Mouse (Mus musculus) 3134 (cell line): Measurements from ENCODE around the gene Osbp2.

Experiments used
- DNase-seq: peaks from one replicate; pipeline ENCODE4 v3.0.0-alpha.2; 2011; ENCODE audit warnings: low spot score; ENCODE audit not compliant: insufficient read length; ENCODE audit errors: extremely low read depth

The Osbp2 gene

DNA sequence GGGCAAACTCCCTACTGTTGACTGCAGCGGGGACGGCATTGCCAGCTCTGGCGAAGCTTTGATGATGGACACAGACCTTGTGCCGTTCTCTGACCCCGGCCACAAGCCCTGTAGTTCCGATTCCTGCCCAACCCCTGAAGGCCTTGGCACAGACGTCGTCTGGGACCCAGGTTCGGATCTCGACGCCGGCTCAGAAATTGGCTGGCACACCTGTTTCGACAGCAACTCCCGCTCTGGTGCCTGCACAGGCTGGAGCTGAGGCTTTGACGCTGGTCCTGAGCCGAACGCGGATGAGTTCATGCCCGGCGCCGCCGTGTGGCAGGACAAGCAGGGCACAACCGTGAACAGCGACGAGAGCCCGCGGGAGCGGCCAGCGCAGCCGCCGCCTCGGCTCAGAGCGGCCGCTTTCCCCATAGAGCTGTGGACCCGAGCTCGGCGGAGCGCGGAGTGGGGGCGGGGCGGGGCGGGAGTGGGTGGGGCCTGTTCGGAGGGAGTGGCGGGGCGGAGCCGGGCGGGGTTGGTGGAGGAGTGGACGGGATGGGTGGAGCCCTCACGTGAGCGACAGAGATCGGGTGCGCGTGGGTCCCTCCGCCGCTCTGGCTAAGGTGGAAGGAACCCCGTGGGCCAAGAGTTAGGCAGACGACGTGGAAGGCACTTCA is at the start of gene Osbp2:
Gene Osbp2 (minus strand): TSS at position 450 of the 659 bp plus-strand sequence.
- no peak for DNase-seq

DNA sequence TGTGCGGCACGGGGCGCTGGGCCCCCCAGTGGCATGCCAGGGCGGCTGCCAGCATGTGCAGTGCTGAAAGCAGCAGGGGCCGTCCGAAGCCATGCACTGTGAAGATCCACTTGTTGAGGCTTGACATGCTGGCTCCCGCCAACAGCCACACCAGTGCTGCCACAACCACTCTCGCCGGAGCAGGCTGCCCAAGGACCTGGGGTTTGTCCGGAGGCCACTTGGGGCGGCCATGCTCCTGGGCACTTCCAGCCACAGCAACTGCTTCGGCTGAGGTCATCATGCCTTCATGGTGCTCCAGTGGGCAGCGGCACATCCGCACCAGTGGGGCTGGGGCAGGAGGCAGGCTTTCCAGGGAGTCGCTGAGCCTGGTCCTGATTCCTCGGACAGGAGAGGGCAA is 49.2 kb upstream of the Osbp2 start:
- DNase-seq = no peak

DNA sequence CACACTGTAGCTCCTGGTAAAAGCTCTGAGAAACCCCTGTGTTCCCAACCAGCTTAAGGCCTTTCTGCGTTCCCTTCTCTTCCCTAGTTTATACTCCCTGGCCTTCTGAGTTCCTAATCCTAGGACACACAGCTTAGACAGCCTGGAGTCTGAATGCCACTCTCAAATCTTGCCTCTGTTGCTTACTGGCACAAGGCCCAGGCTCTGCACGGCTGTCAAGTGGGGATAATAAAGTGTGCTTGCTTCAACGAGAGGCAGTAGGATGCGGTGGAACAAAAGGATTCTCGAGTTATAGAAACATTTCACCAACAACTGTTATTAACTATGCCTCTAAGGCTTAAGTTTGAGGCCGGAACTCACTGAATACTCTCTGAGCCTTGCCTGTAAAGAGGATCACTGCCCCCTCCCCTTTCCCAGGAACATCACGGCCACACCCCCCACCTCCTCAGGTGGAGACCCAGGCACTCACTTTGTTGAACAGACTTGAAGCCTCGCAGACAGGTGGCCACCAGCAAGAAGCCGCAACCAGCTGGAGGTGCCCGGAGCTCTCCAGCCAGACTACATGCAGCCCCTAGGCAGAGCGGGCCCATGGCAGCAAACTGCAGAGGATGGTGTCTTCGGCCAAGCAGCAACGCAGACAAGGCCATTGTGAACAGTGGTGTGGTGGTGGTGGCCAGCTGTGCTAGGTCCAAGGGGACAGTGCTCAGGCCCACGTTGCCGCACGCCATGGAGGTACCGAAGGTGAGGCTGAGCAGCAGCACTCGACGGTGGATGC is 48.6 kb upstream of the Osbp2 start:
- no peak for DNase-seq

DNA sequence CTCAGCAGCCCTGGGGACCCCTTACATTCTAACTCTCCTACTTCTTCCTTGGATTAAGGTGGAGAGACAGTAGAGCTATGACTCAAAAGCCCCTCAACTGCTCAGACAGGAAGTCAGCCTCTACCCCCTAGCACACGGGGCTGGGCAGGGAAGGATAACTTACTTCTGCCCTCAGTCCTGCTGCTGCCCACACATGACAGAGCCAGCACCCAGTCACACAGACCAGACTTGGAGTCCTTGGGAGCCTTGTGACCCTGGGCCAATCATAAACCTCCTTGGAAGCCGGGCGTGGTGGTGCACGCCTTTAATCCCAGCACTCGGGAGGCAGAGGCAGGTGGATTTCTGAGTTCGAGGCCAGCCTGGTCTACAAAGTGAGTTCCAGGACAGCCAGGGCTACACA is 47.7 kb upstream of the Osbp2 start:
- DNase-seq = peak; percentile 50

DNA sequence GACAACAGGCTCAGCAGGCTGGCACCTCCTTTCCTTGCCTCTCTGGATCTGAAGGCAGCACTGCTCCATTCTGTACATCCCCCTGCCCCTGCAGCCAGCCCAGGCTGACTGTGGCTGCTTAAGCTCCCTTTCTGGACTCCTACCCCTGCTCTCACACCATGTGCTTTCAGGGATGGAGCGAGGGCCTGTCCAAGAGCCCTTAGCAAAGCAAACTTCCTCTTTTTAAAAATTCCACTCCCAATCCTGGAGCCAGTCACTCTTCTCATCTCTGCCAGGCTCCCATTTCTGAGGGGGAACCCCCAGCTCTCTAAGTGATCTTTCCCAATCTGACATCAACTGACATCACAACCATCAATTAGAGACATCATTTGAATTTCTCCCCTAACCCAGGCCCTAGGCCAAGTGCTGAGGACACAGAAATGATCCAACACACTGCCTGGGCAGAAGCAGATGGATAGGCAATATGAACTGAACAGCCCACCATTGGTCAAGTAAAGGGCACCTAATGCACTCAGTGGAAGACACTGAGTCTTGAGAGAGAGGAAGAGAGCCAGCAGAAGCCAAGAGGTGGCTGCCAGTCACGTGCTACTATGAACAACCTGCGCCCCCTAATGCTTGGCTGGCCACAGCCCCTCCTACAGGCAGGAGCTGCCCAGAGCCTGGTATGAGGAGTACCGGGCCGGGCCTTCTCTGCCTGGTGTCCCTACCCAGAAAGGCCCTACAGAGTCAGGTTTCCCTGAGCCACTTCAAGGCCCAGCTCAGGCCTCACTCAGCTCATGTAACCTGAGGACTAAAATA is 47.0 kb upstream of the Osbp2 start:
- peak; percentile 42 for DNase-seq

- peak; percentile 73 for DNase-seq
Measured at GRCm38 (mm10) chr11:3909236-3909635, 45.5 kb upstream of the Osbp2 start.

DNA sequence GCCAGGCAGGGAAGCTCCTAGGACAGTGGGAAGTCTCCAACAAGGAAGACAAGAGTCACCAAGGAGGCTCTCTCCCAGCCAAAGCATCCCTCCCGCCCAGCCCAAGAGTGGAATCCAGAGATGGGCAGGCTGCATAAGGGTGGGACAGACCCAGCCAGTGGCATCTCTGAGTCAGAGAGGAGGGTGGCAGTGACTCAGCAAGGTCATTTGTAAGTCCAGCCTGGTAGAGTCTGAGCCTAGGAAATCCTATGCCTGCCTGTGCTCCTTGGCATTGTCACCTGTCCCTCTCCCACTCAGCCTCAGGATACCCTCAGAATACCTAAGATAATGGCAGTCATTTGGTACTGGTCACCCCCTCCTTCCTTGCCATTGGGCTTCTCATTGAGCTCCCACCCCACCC is 41.7 kb upstream of the Osbp2 start:
- peak; percentile 82 for DNase-seq

DNA sequence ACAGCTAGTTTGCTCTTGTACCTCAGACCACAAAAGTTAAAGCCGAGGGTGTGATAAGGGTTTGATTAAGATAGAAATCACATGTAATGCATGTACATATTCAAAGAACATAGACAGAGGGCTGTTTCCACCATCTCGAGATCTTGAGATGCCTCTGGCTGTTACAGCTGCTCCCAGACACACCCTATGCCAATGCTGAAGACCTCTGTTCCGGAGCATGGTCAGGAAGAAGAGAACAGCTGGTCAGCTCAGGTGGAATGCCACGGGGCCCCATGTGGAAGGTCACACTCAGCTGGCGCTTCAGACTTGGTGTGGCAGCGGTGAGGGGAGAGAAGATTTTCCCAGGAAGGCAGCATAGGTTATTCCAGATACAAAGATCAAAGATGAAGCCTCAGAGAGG is 41.0 kb upstream of the Osbp2 start:
- DNase-seq = no peak

DNA sequence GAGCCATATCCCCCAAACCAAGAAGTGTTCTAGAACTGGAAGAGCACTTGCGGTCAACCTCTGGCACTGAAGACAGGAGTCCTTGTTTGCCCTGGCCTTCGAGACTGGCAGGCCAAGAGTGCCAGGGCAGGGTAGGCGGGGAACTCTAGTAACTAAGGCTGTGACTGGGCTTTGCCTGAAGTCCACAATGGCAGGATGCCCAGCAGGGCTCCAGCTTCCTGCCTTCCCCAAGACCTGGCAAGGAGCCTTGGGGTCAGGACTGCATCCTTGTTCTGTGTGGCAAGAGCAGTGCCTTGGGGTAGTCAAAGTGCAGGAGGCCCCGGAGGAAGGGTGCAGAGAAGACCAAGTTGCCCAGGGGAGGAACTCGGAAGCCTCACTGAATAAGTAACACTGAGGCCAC is 39.3 kb upstream of the Osbp2 start:
- peak; percentile 89 for DNase-seq

GRCm38 (mm10) chr11:3902516-3902915 is 38.8 kb upstream of the Osbp2 start:
- DNase-seq = no peak

DNA sequence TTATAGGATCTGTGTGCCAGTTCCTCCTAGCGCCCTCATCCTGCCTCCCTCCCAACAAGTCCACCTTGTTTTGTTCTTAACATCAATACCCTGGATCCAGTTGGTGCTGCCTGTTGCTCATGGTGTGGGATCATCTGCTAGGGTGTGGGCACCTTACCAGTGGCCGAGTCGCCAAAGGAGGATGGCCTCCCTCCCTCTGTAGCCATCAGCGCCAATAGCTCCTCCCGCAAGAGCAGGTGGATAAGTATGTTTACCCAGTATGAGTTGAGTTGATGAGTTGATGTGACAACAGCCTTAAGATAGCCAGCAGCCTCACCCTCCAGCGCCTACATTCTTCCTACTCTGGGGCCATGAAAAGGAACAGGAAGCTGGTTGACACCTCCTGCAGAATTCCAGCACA is 36.6 kb upstream of the Osbp2 start:
- no peak for DNase-seq

DNA sequence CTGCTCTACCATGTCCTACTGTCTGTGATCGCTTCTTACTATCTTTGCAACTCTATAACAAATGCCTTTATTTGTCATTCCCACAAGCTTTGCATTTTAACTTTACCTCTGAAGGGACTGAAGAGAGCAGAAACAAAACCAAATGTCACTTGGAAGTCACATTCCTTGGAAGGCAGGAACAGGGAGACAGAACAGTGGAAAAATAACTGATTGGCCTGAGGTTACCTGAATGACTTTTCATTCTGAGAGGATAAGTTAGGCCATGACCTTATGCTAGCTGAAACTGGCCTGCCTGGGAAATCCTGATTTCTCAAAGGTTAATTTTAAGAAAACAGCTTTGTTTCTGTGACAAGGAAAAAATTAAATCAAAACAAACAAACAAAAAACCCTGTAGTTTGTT is 32.2 kb upstream of the Osbp2 start:
- no peak for DNase-seq

GRCm38 (mm10) chr11:3895458-3895857 is 31.8 kb upstream of the Osbp2 start:
- DNase-seq = no peak

- DNase-seq = peak; percentile 75
Measured at GRCm38 (mm10) chr11:3894406-3895281, 30.9 kb upstream of the Osbp2 start, which contains the start of the genes 4921536K21Rik and Dusp18. TSS of gene 4921536K21Rik (minus strand) at chr11:3895098. TSS of gene Dusp18 (plus strand) at chr11:3895240.

- DNase-seq = no peak
Measured at GRCm38 (mm10) chr11:3893970-3894369, 30.3 kb upstream of the Osbp2 start.

DNA sequence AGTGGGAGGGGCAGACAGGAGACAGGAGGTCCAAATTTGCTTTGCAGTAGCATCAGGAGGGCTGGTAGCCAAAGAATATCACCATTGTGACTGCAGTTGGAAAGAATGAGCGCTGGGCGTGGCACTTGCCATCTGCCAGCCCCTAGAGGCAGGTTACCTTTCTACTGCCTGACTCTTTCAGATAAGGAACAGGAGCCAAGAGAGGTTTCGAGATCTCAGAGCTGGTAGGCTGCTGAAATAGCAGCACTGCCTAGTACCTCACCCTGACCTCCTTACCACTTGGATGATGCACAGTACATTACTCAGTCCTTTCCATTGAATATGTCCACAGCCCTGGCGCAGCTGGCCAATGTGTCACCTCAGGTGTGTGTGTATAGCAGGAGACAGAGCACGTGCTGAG is 23.6 kb upstream of the Osbp2 start:
- DNase-seq = no peak

GRCm38 (mm10) chr11:3883711-3884110 is 20.0 kb upstream of the Osbp2 start:
- DNase-seq = no peak

DNA sequence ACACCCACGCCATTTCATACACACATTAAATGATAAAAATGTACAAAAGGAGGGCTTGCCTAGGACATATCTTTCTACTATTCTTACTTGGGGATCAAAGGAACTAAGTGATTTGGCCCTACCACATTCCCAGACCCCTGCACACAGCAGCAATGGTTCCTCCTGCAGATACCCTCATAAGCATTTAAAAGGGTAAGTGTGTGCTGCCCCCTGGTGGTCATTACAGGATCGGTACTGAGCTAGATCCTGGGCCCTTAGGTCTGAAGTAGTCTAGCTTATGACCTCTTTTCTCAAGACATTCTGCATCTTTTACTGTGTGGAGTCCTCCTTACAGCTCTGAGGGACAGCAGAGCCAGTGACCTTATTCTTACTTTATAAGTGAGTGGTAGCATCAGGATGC is 16.1 kb upstream of the Osbp2 start:
- no peak for DNase-seq

DNA sequence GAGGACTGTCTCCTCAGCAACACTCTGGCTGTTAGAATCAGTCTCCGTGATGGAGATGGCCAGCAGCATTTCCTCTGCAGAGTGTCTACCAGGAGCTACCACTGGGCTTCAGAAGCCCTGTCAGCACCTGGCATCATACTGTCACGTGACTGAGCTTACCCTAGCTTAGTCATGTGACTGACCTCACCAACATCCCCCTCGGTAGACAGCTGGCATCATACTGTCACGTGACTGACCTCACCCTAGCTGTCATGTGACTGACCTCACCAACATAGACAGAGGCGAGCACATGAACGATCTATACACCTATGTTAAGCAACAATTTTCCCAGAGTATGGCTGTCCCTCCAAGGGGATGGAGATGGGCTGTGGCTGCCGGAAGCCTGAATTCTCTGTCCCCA is 15.0 kb upstream of the Osbp2 start:
- DNase-seq = no peak

DNA sequence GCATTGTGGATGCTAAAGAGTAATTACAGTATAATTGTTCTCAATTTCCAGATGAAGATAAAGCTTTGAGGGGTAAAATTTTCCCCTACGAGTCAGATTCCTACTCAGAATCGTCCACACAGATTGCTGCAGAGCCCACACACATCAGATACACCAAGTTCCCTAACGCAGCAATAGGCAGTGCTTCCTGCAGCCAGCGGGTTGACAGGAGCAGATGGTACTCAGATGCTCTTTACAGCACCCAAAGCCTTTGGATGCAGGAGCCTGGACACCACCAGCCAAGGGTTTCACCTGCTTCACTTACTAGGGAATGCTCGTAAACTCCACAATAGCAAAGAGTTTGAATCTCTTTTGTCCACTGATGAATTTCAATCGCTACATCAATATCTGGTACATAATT is 12.7 kb upstream of the Osbp2 start:
- no peak for DNase-seq
